Mouse (Mus musculus): ENCODE results near the gene Tssk6. TPM values are rescaled to one million over a fixed set of nuclear protein-coding genes. Genes with fewer than 3 reads are reported as not detected.

Tssk6 gene
- total and polyA plus RNA-seq, 2 experiments from 2014 or later: 4.6 TPM; not detected in 1

GRCm38 (mm10) chr8:69914526-69914925 is 12.5 kb downstream of the Tssk6 start:
- H3K4me3 ChIP-seq (ENCODE audit: low read depth, low read length): no peak overlapping the region
- no peaks in the 10 kb centered on the region for H3K27me3 ChIP-seq (ENCODE audit: insufficient read depth, low read length)
- no peaks in the 10 kb centered on the region for H3K9me3 ChIP-seq (ENCODE audit: low read length)
- H3K27ac ChIP-seq (ENCODE audit: low read depth, low read length): no peak overlapping the region
- no peaks in the 10 kb centered on the region for H3K4me1 ChIP-seq (ENCODE audit: insufficient read depth, low read length)
- DNase-seq (ENCODE audit: low spot score) (no peak), ATAC-seq (ENCODE audit: low FRiP score) (no peak)
- no peak for TF ChIP-seq CTCF (IDR thresholded peaks at IDR 0.05)
- H3K4me2 ChIP-seq (ENCODE audit: low read depth, low read length, poor library complexity, severe bottlenecking): no peak overlapping the region
- H3K36me3 ChIP-seq (ENCODE audit: insufficient read depth, low read length): peaks cover 43% of the 10 kb centered on the region
- WGBS: 90% methylated on average over 4 of the region's 4 CpGs
- H3K9ac ChIP-seq (replicated peaks; ENCODE audit: low read length, poor library complexity, severe bottlenecking): no peak overlapping the region

GRCm38 (mm10) chr8:69915748-69916147 is 13.8 kb downstream of the Tssk6 start:
- DNase-seq (ENCODE audit: low spot score): peak; percentile 71

GRCm38 (mm10) chr8:69918506-69918905 is 16.5 kb downstream of the Tssk6 start:
- H3K9me3 ChIP-seq (ENCODE audit: low read length): no peaks in the 10 kb centered on the region
- no peak overlapping the region for H3K9ac ChIP-seq (replicated peaks; ENCODE audit: low read length, poor library complexity, severe bottlenecking)
- ATAC-seq (ENCODE audit: low FRiP score) (no peak), DNase-seq (ENCODE audit: low spot score) (no peak)
- H3K4me1 ChIP-seq (ENCODE audit: insufficient read depth, low read length): peaks cover 8% of the 10 kb centered on the region; the same call in 1 of the 2 replicates
- H3K27me3 ChIP-seq (ENCODE audit: insufficient read depth, low read length): no peaks in the 10 kb centered on the region
- no peak overlapping the region for H3K4me2 ChIP-seq (ENCODE audit: low read depth, low read length, poor library complexity, severe bottlenecking)
- no peak overlapping the region for H3K4me3 ChIP-seq (ENCODE audit: low read depth, low read length)
- peaks cover 15% of the 10 kb centered on the region; the same call in 1 of the 2 replicates for H3K36me3 ChIP-seq (ENCODE audit: insufficient read depth, low read length)
- TF ChIP-seq CTCF (IDR thresholded peaks at IDR 0.05): no peak
- H3K27ac ChIP-seq (ENCODE audit: low read depth, low read length): no peak overlapping the region

More at GRCm38 (mm10) chr8:69915748-69916147, 13.8 kb downstream of the Tssk6 start:
- Histone ChIP-seq H3K4me2 (ENCODE audit: low read depth, low read length, poor library complexity, severe bottlenecking) (no peak overlapping the region), H3K27me3 (ENCODE audit: insufficient read depth, low read length) (no peaks in the 10 kb centered on the region), H3K27ac (ENCODE audit: low read depth, low read length) (0 out of 2 replicates have a peak overlapping the region, but pooled peaks have one; percentile 1), H3K9ac (replicated peaks; ENCODE audit: low read length, poor library complexity, severe bottlenecking) (no peak overlapping the region), H3K9me3 (ENCODE audit: low read length) (no peaks in the 10 kb centered on the region), H3K4me3 (ENCODE audit: low read depth, low read length) (no peak overlapping the region), H3K36me3 (ENCODE audit: insufficient read depth, low read length) (peaks cover 38% of the 10 kb centered on the region), H3K4me1 (ENCODE audit: insufficient read depth, low read length) (peaks cover 4% of the 10 kb centered on the region; the same call in 1 of the 2 replicates)
- 29% methylated on average over 5 of the region's 5 CpGs for WGBS
- TF ChIP-seq CTCF (IDR thresholded peaks at IDR 0.05): peak; percentile 72
- ATAC-seq (ENCODE audit: low FRiP score): 0 out of 2 replicates have a peak, but pooled peaks have one; percentile 22

DNA sequence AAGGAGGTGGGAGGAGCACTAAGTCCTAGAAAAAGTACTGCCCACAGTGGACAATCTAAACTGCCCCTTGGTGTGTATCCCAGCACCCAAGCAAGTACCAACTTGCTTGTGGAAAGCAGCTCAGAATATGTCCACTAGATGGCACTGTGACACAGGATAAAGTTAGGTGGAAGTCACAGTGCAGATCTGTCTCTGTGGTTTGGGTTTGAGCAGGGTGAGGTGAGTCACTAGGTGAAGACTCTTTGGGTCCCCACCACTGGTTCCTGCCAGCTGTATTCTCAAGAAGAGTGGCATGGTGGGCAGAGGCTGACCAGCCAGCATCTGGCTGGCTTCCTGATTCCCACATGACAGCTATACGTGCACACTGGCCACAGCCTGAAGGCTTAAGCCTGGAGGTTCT is 17.0 kb downstream of the Tssk6 start:
- H3K36me3 ChIP-seq (ENCODE audit: insufficient read depth, low read length): peaks cover 11% of the 10 kb centered on the region; the same call in 1 of the 2 replicates
- no peaks in the 10 kb centered on the region for H3K27me3 ChIP-seq (ENCODE audit: insufficient read depth, low read length)
- TF ChIP-seq CTCF (IDR thresholded peaks at IDR 0.05): peak; percentile 96
- no peak overlapping the region for H3K4me3 ChIP-seq (ENCODE audit: low read depth, low read length)
- WGBS: 58% methylated on average over 1 of the region's 1 CpGs
- no peak overlapping the region for H3K9ac ChIP-seq (replicated peaks; ENCODE audit: low read length, poor library complexity, severe bottlenecking)
- H3K27ac ChIP-seq (ENCODE audit: low read depth, low read length): 0 out of 2 replicates have a peak overlapping the region, but pooled peaks have one; percentile 18
- H3K4me1 ChIP-seq (ENCODE audit: insufficient read depth, low read length): peaks cover 8% of the 10 kb centered on the region; the same call in 1 of the 2 replicates
- peak; percentile 89 for DNase-seq (ENCODE audit: low spot score)
- no peaks in the 10 kb centered on the region for H3K9me3 ChIP-seq (ENCODE audit: low read length)
- peak; percentile 44 for ATAC-seq (ENCODE audit: low FRiP score)
- H3K4me2 ChIP-seq (ENCODE audit: low read depth, low read length, poor library complexity, severe bottlenecking): no peak overlapping the region

DNA sequence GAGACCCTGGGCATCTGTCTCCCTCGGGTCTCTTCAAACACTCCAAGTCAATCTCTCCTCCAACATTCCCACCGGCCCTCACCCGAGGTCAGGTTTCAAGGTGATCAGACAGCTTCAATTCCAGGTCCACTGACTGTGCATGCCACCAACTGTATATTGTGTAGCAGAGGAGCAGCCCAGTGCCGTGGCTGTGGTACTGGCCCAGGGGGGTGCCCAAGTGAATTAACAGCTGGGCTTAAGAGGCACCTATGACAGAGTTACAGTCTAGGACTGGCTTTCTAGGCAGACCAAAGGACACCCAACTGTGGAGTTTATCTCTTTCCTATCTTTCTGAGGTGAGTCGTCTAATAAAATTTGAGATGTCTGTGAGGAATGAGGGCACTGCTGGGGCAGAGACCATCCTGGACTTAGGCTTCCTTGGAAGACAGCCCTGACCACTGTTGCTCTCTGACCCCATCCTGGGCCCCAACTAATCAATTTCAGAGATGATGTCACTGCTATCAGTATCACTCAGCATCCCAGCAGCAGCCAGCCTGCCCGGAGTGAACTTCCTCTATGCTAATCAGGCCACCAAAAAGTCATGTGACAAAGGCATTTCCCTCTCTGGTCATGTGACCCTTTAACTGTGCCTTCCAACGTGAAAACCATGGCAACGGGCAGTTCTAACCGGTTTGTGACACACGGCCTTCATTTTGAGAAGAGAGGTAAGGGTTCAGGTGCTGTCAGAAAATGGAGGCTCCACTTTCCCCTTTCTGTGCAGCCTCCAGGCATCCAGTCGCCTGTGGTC is 18.1 kb downstream of the Tssk6 start:
- H3K36me3 ChIP-seq (ENCODE audit: insufficient read depth, low read length): peaks cover 6% of the 10 kb centered on the region; the same call in 1 of the 2 replicates
- 42% methylated on average over 11 of the region's 11 CpGs for WGBS
- peaks cover 8% of the 10 kb centered on the region; the same call in 1 of the 2 replicates for H3K4me1 ChIP-seq (ENCODE audit: insufficient read depth, low read length)
- peak; percentile 74 for ATAC-seq (ENCODE audit: low FRiP score)
- no peak overlapping the region for H3K4me2 ChIP-seq (ENCODE audit: low read depth, low read length, poor library complexity, severe bottlenecking)
- H3K27ac ChIP-seq (ENCODE audit: low read depth, low read length): peak overlapping the region; percentile 80
- DNase-seq (ENCODE audit: low spot score): peak; percentile 82
- TF ChIP-seq CTCF (IDR thresholded peaks at IDR 0.05): no peak
- H3K9ac ChIP-seq (replicated peaks; ENCODE audit: low read length, poor library complexity, severe bottlenecking): peak overlapping the region; percentile 37; the same call in 1 of the 2 replicates
- H3K27me3 ChIP-seq (ENCODE audit: insufficient read depth, low read length): no peaks in the 10 kb centered on the region
- H3K9me3 ChIP-seq (ENCODE audit: low read length): no peaks in the 10 kb centered on the region
- H3K4me3 ChIP-seq (ENCODE audit: low read depth, low read length): no peak overlapping the region

DNA sequence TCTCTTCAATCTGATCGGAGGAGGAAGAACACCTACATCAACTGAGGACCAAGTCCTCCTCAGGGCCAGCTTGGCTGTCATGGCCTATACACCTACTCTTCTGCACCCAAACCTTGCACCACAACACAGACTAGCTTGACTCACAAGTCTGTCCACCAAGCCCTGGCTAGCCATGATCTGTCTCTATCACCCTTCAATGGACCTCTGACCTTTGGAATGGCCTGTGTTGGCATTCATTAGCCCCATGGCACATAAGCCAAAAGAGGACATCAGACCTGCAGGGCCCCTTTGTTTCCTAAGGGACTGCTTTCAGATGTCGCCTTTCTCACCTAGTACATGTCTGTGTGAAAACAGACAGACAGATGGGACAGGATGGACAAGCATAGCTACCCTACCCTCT is 19.2 kb downstream of the Tssk6 start:
- Histone ChIP-seq H3K4me2 (ENCODE audit: low read depth, low read length, poor library complexity, severe bottlenecking) (no peak overlapping the region), H3K27me3 (ENCODE audit: insufficient read depth, low read length) (no peaks in the 10 kb centered on the region), H3K27ac (ENCODE audit: low read depth, low read length) (peak overlapping the region; percentile 80), H3K9ac (replicated peaks; ENCODE audit: low read length, poor library complexity, severe bottlenecking) (0 out of 2 replicates have a peak overlapping the region, but pooled peaks have one; percentile 1), H3K36me3 (ENCODE audit: insufficient read depth, low read length) (peaks cover 5% of the 10 kb centered on the region; the same call in 1 of the 2 replicates), H3K4me1 (ENCODE audit: insufficient read depth, low read length) (peaks cover 8% of the 10 kb centered on the region; the same call in 1 of the 2 replicates), H3K9me3 (ENCODE audit: low read length) (no peaks in the 10 kb centered on the region), H3K4me3 (ENCODE audit: low read depth, low read length) (no peak overlapping the region)
- WGBS: 98% methylated on average over 2 of the region's 2 CpGs
- ATAC-seq (ENCODE audit: low FRiP score) (no peak), DNase-seq (ENCODE audit: low spot score) (no peak)
- TF ChIP-seq CTCF (IDR thresholded peaks at IDR 0.05): no peak
